Mouse (Mus musculus): ENCODE data around the gene Lrrc7. TPM values are rescaled to one million over a fixed set of nuclear protein-coding genes. Genes with fewer than 3 reads are reported as not detected.

Gene Lrrc7
- total RNA-seq, 4 experiments from 2014 or later: 0.17 to 0.34 (median 0.25) TPM

DNA sequence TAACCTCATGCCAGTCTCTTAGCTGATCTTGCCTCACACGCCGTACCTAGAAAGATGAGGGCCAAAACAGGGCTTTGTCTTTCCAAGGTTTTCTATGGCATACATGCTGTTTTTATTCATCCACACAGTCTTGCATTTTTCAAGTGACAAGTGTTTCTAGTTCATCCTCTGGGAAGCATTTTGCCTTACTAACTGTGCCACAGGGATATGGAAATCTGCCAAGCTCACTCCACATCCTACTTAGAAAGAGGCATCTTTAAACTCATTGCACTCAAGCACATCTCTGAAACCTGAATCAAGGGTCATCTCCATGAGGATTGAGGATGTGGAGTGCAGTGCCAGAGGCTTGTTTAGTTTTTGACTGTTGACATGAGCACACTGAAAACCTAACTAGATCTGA, 199.9 kb downstream of the Lrrc7 start:
- DNase-seq: no peak

DNA sequence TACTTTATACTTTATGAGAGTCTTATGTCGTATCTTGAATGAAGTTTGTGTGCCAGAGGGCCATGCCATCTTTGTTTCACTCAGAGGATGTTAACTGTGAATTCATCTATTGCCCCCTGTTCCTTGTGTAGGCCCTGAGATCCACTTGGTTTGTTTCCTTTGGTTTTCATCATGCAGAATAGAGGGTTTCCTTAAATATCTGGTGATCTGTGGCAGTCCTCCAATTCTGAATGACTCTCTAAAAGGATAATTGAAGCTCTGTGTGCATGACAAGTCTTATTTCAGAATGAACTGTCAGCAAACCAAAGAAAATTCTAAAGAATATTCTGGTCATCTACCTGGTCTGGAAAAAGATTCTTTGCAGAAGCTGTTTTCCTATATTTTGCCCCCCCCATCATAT, 205.3 kb downstream of the Lrrc7 start:
- no peak for DNase-seq

DNA sequence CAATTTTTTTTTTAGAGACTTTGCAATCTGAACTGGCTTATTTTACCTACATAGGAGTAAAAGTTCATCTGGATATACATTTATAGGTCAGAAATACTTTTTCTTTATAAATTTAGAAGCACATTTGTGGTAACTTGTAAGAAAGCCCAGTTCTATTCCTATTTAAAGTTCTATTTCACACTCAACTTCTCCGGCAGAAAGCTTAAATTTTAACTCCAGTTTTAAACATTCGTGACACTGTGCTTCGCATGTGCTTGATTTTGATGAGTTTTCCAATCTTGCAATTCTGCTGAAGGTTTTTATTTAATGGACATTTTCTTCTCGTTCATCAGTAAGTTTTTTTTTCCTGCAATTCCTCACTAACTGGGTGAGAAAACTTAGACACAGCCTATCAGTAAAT, 205.8 kb downstream of the Lrrc7 start:
- DNase-seq: no peak

GRCm38 (mm10) chr3:158340808-158341207, 221.2 kb downstream of the Lrrc7 start:
- no peak for DNase-seq

- DNase-seq: no peak
These were observed 231.9 kb downstream of the Lrrc7 start for GRCm38 (mm10) chr3:158330085-158330484.

DNA sequence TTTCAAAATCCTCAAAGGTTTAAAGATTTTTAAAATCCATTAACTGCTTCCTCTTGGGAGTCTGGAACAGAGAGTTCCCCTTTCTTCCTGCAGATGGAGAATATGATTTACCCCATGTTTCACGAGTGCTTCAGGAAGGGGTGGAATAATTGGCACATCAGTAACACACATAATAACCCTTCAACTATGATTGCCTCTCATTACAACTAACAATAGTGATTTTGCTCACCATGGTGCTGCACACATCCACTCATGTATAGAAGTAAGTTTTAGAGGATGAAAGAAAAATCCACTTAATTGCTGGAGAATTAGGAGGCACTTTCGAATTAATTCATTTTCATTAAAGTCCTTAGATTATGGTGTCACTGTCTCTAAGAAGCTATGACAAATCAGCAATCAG, 251.6 kb downstream of the Lrrc7 start:
- DNase-seq: no peak

DNA sequence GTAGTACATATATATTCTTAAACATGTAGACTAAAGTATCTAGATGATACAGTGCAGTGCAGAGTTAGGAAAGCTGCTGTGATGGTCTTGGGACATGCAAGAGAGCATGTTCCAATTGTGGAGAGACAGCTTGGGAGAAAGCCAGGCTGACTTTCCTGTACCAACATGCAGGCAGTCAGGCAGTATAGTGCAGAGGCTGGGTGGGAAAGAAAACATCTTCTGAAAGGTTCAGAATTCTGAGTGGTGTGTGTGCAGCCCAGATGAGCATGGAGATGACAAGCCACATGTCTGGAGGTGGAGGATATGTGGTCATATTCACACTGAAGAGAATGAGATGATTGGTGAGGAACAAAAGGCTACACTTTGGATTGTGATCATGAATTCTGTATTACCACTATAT, 254.6 kb downstream of the Lrrc7 start:
- DNase-seq: no peak

DNA sequence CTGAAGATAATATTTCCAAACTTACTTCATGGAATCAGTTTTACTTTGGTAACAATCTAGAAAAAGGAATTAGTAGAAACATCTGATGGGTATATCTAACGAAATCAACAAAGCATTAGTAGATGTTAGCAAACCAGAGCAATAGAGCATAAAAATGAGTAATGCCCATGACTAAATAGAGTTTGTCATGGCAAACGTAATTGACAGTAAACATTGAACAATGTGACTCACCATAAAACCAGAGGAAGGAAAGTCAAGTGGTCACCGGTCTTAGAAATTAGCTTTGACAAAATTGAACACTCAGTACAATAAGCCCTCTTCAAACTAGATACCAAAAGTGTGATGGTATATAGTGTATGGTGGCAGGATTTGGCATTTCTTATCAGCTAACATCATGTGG, 263.3 kb downstream of the Lrrc7 start:
- no peak for DNase-seq

DNA sequence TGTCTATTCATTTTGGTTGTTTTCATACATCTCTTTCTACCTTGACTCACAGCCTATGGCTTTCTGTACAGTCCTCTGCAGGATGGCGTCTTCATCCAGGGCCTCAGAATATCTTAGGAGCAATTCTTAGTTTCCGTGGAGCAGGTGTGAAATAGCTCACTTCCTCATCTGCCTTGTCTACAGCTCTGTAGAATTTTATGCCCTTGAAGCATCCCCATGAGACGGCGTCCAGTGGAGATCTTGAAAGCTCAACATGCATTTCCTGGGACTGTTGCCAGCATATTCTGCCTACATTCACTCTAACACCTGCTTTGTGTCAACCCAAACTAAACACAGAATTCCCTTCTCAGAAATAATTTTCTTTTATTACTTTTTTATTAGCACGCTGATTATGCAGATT, 267.0 kb downstream of the Lrrc7 start:
- no peak for DNase-seq

DNA sequence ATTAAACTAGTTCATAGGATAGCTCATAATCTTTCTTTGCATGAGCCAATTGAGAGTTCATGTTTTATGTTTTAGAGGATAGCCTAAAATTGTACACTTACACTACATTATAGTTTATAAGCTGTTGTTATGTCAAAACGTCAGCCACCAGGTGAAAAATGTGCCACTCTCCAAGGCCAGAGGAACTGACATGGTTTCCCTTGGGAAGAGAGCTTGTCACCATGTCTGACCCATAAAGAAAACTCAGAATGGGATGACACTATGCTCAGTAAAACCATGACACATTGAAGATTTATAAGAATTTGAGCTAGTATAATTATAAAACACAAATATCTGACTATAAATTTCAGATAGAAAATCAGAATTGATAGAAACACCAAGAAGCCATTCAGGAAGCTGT, 277.6 kb downstream of the Lrrc7 start:
- no peak for DNase-seq

DNA sequence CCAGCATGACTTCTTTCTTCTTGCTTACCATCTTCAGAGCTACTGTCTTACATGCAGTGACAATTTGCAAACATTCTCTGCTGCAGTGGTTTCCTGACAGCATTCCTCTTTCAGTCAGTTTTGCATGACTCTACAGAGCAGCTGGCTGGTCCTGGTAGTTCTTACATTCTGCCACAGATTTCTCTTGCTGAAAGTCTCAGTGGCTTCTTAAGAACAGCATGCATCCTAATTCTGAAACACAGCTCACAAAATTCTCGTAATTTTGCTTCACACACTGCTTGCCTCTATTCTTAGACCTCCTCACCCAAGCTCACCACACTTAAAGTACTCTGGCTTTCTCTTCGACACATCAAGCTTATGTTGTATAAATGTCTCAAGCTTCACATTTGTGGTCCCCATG, 283.4 kb downstream of the Lrrc7 start:
- no peak for DNase-seq

DNA sequence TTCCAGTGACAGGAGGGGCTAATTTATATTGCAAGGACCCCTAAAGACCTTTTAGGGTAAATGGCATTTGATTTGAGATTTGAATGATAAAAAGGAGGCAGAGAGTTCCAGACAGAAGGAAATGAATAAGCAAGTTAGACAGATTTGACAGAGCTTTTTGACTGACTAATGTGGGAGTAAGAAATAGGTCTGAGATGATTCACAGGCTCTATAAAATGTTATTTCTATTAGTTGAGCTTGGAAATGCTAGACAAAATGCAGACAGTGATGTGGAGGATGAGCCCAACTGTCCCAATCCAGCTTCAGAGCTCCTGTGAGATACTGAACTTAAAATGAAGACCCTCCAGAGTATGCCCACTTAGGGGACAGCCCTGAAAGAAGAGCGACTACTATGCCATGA, 289.3 kb downstream of the Lrrc7 start:
- DNase-seq: no peak

DNA sequence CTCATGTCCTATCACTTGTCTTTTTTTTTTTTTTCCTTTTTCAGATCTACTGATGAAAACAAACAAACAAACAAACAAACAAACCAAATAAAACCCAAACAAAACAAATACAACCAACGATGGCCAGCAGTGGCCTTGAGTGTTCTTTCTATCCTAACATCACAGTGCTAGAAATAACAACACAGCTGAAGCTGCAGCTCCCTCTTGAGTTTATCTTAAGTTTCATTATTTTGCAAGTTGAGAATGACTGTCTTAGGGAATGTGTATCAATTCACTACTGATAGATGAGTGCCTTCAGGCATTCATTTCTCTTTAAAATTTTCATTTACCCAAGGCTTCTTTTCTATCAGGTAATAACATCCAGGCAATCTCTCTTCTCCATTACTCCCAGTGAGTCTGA, 291.1 kb downstream of the Lrrc7 start:
- DNase-seq: no peak

GRCm38 (mm10) chr3:158252576-158252975, 309.4 kb downstream of the Lrrc7 start:
- DNase-seq: no peak

- DNase-seq: no peak
These were observed 314.3 kb downstream of the Lrrc7 start for GRCm38 (mm10) chr3:158247672-158248071.

GRCm38 (mm10) chr3:158210657-158211056, 351.4 kb downstream of the Lrrc7 start:
- DNase-seq: no peak

- no peak for DNase-seq
These were observed 352.0 kb downstream of the Lrrc7 start for GRCm38 (mm10) chr3:158210026-158210425.

DNA sequence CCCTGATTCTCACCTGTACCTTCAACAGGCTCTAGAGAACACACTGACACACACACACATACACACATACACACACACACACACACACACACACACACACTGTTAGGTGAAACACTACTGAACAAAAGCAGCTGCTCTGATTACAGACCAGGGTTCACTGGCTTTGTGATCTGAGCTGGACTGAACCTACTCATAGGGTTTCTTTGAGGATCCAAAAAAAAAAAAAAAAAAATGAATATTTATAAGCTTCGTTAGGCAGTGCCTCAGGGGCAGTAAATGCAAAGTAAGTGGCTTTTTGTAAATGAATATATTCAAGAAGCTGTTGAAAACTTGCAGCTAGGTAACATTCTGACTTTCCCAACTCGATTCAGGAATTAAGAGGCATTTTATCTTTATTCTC, 354.2 kb downstream of the Lrrc7 start:
- DNase-seq: no peak

DNA sequence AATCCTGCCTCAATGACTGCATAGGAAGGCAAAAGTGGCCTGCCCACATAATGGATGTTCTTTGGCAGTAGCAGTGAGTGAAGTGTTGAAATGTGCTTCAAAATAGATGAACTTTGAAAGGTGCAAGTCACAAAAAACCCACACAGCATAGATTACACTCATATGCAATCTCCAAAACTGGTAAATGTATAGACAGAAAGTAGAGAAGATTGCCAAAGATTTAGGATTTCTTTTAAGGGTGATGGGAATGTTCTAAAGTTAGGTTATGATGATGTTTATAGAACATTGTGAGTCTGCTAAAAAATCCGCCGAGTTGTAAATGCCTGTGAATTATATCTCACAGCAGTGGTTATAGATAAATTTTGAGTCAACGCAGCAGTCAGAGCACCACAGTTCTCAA, 359.2 kb downstream of the Lrrc7 start:
- DNase-seq: no peak

- DNase-seq: no peak
These were observed 366.6 kb downstream of the Lrrc7 start for GRCm38 (mm10) chr3:158195426-158195825.

- no peak for DNase-seq
These were observed 368.8 kb downstream of the Lrrc7 start for GRCm38 (mm10) chr3:158193229-158193628.

- DNase-seq: no peak
These were observed 386.9 kb downstream of the Lrrc7 start for GRCm38 (mm10) chr3:158174880-158175735.

DNA sequence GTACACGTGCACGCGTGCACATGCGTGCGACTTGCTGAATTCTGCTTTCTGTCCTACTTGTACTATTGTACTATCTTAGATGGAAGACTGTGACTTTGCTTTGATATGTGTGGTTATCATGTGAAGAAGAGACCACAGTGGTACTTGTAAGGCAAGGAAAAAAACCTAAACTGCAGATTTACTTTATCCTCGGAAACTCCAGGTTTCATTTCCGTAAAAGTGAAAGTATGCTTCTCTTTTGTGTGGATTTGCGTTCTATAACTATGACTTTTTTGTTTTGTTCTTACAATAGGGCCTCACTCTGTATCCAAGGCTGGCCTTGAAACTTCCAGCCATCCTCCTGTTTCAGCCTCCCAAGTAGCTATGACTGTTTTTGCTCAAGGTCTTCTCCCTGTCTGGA, 392.8 kb downstream of the Lrrc7 start:
- no peak for DNase-seq

DNA sequence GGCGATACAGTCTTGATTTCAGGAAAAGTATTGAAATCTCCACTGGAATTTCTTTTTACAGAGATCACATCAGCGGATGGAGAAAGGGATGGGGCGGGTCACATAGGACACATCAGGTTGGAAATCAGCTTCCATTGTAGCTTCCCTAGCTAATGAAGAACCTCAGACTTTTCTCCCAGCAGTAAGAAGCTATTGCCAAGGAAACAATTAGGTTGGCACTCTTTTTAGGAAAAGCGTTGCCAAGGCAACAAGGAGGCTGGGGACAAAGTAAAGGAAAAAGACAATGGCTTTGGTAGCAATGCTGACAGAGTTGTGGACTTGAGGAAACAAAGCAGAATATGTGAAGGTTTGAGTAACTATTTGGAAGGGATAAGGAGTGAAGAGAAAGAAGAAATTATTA, 393.6 kb downstream of the Lrrc7 start:
- no peak for DNase-seq

DNA sequence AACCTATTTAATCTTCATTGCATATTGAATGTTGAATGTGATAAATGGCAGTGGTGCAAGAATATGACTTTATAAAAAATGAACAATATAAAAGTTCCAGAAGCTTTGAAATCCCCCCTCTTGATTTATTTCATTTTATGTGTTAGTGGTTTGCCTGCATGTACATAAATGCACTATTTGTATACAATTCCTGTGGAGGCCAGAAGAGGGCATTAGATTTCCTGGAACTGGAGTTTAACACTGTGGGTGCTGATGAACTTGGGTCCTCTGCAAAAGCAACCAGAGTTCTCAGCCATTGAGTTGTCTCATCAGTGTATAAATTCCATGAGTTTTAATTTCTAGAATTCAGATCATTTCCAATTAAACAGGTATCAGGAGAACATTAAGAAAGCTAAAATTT, 397.0 kb downstream of the Lrrc7 start:
- DNase-seq: no peak
